Mouse (Mus musculus): ENCODE results near the gene Efl1. TPM values are rescaled to one million over a fixed set of nuclear protein-coding genes. Genes with fewer than 3 reads are reported as not detected.

Efl1 gene
- 10 to 100 TPM; 10.3 to 12.5 TPM for total RNA-seq (2021)
- long read RNA-seq, experiment 1, partial matches to known transcripts = 2 of 4 reads
- long read RNA-seq, experiment 1, other reads (novel, unspliced or antisense) = 1 of 4 reads
- long read RNA-seq, experiment 2, partial matches to known transcripts = 3 of 7 reads
- long read RNA-seq, experiment 2, other reads (novel, unspliced or antisense) = 1 of 7 reads

- peak; percentile 94 for DNase-seq
These were observed at the start of gene Efl1, which contains the start of gene Saxo2 for GRCm38 (mm10) chr7:82648353-82649080. TSS of gene Efl1 (plus strand) at chr7:82648614. TSS of gene Saxo2 (minus strand) at chr7:82648528.

GRCm38 (mm10) chr7:82602008-82602407, 46.4 kb upstream of the Efl1 start:
- DNase-seq = no peak

- no peak for DNase-seq
These were observed 43.0 kb upstream of the Efl1 start for GRCm38 (mm10) chr7:82605425-82605824.

GRCm38 (mm10) chr7:82609629-82610028, 38.8 kb upstream of the Efl1 start:
- no peak for DNase-seq

- DNase-seq = peak; percentile 78
These were observed 23.1 kb upstream of the Efl1 start for GRCm38 (mm10) chr7:82625342-82625741.

GRCm38 (mm10) chr7:82647183-82647582, 1.2 kb upstream of the Efl1 start:
- no peak for DNase-seq

GRCm38 (mm10) chr7:82647909-82648308, 505 bp upstream of the Efl1 start:
- DNase-seq = no peak

- no peak for DNase-seq
These were observed 649 bp downstream of the Efl1 start for GRCm38 (mm10) chr7:82649081-82649445.

- DNase-seq = no peak
These were observed 16.2 kb downstream of the Efl1 start for GRCm38 (mm10) chr7:82664604-82665003.

- DNase-seq = no peak
These were observed 27.6 kb downstream of the Efl1 start for GRCm38 (mm10) chr7:82676001-82676400.

- DNase-seq = no peak
These were observed 28.4 kb downstream of the Efl1 start for GRCm38 (mm10) chr7:82676834-82677233.

GRCm38 (mm10) chr7:82679901-82680300, 31.5 kb downstream of the Efl1 start:
- DNase-seq = no peak

- peak; percentile 49 for DNase-seq
These were observed 40.3 kb downstream of the Efl1 start for GRCm38 (mm10) chr7:82688736-82689135.

GRCm38 (mm10) chr7:82691021-82691738, 42.8 kb downstream of the Efl1 start:
- DNase-seq = no peak

- DNase-seq = no peak
These were observed 49.3 kb downstream of the Efl1 start for GRCm38 (mm10) chr7:82697668-82698067.

GRCm38 (mm10) chr7:82698968-82699367, 50.6 kb downstream of the Efl1 start:
- DNase-seq = no peak

GRCm38 (mm10) chr7:82702384-82703343, 54.2 kb downstream of the Efl1 start:
- DNase-seq = no peak

- no peak for DNase-seq
These were observed 60.8 kb downstream of the Efl1 start for GRCm38 (mm10) chr7:82709172-82709571.

GRCm38 (mm10) chr7:82715210-82715911, 66.9 kb downstream of the Efl1 start:
- DNase-seq = no peak

GRCm38 (mm10) chr7:82715912-82716601, 67.6 kb downstream of the Efl1 start:
- DNase-seq = no peak

- DNase-seq = peak; percentile 22
These were observed 70.9 kb downstream of the Efl1 start for GRCm38 (mm10) chr7:82719285-82719684.

Measured in gastrocnemius, postnatal 10 days (tissue).